Mouse (Mus musculus): ENCODE measurements at regions not wholly inside any gene's neighbourhood (a gene's known extent, or its start where the extent isn't known, plus 50 kb on each side); places are given as distances from the start of the nearest gene placed in this dataset.

- no peak for DNase-seq
Measured at GRCm38 (mm10) chr1:92776353-92776752, 55.1 kb upstream of the Gpc1 start.

DNA sequence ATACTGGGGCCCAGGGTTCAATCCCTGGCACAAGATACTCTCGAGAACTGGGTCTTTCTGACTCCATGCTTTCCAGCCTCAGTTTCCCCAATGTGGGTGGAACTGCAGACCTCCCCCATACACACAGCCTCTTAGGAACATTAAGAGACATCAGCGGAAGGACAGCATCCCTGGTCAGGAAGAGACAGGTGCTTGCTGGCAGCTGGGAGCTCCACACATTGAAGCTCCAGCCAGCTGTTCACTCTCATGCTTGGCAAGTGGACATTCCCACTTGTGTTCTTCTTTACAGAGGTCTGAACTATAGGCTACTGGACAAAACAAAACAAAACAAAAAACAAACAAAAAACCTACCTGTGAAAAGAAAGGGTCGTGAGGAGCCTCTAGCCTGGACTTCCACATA lies 55.5 kb upstream of the Gpc1 start:
- no peak for DNase-seq

DNA sequence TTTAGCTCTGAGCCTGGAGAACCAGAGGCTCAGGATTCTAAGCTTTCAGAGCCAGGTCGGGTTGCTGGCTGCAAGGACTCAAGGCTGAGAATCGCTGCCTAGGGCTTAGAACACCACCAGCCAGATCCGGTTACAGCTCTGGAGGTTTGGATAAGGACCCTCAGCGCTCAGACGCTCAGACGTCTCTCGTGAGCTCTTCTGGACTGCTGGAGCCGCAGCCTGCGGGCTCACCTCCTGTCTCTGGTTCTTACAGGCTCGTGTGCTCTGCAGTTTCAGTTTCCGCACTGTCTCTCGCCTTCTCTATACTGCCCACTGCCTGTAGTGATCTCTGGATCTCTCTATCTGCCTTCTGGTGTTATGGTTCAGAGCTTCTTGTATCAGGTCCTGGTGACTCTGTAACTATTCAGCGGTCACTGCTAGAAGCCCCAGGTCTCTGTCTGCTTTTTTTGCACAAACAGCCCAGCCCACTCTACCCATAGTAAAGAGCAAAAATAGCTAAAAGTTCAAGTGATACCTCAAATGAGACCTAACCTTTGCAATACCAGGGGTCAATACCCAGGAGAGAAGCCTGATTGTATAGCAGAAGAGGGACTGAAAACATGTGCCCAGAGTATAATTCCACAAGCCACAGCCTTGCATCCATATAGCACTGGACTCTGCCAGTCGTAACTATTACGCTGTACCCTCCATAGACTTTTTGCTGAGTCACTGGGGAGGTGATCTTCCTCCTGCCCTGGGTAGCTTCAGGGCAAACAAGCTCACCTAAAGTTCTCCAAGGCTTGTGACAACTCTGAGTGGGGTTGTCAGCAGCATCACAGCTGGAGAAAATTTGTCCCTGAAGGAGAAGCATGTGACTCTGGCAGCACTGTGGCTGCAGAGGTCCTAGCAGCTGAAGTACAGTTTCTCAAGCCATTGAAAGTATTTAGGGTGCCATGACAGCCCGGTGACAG lies 56.4 kb upstream of the Gpc1 start:
- peak; percentile 96 for DNase-seq

DNA sequence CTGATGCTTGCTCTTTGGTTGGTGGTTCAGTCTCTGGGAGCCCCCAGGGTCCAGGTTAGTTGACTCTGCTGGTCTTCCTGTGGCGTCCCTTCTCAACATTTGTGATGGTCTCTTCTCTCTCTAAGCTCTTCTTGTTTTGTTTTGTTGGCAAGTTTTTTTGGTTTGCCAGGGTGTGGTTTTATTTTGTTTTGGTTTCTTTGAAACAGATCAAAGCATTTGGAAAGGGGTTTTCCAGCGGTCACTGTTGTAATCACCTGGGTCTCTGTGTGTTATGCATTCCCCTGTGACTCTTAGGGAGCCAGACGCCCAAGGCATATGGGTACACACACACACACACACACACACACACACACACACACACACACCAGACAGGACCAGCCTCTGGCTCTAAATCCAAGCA lies 57.4 kb upstream of the Gpc1 start:
- DNase-seq = no peak

DNA sequence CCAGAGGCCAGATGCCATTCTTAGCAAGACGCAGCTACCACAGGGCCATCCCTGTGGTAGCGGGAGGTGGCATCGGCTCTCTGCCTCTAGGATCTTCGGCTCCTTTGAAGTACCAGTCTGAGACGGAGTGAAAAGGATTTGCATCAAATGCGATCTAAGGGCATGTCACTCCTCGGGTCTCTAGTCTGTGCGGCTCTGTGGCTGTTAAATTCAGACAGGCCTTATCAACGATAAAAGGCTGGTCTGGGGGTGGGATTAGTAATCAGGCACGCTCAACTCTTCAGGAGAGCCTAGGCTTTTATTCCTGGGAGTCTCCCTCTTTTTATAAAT lies 58.7 kb upstream of the Gpc1 start:
- DNase-seq = no peak

- peak; percentile 98 for DNase-seq
Measured at GRCm38 (mm10) chr1:92772101-92772783, 59.2 kb upstream of the Gpc1 start.

DNA sequence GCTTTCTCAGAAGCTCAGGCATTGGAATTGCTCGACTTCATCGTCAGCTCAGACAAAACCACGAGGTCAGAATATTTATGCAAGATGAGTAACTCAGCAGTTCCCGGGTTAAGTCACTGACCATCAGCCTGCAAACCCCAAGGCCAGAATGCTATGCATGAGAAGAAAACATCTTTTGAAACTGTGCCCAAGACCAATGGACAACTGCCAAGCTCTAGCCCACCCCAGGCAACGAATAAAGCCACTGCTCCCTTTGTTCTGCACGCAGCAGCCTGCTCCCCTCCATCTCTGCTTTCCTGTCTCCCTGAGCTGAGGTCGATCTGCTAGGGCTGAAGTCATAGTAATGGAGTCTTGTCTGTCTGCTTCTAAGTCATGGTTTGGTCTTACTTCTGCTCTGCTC lies 61.7 kb upstream of the Gpc1 start:
- no peak for DNase-seq

DNA sequence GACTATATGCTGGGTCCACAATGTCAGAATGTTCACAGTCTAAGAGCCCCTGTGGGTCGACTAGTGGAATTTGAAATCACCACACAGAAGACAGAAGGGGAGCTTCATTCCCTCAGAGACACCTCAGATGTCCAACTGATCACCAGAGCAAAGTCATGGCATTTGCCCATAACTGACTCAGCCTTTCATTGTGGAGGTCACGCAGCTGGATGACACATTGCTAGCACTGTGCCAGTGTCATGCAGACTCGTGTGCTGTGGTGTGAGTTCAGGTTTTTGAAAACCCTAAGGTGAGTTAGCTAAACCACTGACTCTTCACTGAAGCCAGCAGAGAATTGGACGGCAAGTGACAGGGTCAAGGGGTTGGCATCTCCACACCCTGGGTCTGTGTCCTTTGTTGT lies 62.3 kb upstream of the Gpc1 start:
- DNase-seq = no peak

GRCm38 (mm10) chr1:92766496-92766895 lies 64.9 kb upstream of the Gpc1 start:
- no peak for DNase-seq

- no peak for DNase-seq
Measured at GRCm38 (mm10) chr1:92754793-92755488, 76.5 kb upstream of the Gpc1 start.

DNA sequence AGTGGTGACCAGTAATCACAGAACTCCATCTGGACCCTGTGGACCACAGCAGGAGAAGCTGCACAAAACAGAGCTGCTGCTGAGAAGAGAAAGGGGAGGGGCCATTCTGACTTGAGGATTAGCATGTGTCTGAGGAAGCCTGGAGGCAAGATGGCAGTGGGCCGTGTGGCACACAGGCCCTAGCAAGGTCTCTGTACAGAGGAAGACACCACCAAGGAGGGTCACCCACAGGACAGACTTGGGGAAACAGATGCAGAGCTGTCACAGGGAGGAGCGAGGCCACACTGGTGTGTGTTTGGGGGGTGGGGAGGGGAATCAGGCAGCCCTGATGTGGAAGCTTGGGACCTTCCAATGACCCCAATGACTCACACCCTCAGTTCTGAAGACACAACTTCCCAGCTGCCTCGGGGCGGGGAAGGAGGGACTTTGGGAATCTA lies 79.7 kb upstream of the Gpc1 start:
- no peak for DNase-seq

DNA sequence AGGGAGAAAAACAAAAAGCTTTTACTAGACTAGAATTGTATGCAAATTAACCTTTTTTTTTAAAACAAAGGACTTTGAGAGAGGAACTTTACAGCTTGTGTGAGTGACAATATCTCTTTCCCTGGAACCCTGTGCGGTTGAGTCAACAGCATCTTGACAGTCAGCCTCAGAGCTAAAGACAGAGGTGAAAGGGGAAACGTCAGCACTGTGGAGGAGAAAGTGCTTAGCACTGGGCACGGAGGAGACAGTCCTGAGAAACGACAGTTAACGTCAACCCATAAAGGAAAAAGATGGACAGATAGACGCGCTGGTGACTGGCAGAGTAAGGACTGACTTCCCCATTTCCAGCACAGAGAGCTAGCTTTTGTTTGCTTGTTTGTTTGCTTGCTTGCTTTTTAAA lies 82.0 kb upstream of the Gpc1 start:
- DNase-seq = no peak

- peak; percentile 90 for DNase-seq
Measured at GRCm38 (mm10) chr1:92745284-92745683, 86.2 kb upstream of the Gpc1 start.

GRCm38 (mm10) chr1:92744528-92745241 lies 86.8 kb upstream of the Gpc1 start:
- peak; percentile 96 for DNase-seq

GRCm38 (mm10) chr1:92742881-92743621 lies 88.4 kb upstream of the Gpc1 start:
- DNase-seq = peak; percentile 92

- DNase-seq = peak; percentile 89
Measured at GRCm38 (mm10) chr1:92742300-92742699, 89.1 kb upstream of the Gpc1 start.

- DNase-seq = no peak
Measured at GRCm38 (mm10) chr1:92741047-92741446, 90.4 kb upstream of the Gpc1 start.

DNA sequence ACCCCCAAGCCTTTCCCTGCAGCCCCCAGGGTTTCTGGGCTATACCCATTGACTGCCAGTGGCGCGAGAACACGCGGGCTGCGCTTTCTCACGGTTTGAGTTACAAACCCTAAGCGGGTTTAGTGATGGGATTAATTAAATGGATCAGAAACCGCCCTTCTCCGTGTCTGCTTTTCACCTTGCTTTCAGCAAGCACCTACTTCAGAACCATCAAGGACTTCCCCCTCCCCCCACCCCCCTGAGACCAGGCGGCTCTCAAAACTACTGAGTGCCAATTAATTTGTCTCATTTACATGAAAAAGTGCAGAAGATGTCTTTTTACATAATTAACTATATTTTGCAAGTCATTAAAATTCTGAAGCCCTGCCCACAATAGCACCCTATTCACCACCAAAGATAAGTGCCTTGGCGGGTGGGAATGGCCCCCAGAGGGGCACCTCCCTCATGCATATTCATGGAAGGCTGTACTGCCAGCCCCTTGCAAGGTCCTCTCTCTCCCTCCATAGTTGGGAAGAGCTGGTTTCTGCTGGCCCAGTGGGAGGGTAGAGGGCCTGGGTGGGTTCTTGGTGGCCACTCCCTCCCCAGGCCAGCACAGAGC lies 89.1 kb upstream of the Otos start:
- no peak for DNase-seq

- DNase-seq = peak; percentile 87
Measured at GRCm38 (mm10) chr1:92736411-92736810, 87.8 kb upstream of the Otos start.

- DNase-seq = no peak
Measured at GRCm38 (mm10) chr1:92733732-92734131, 85.1 kb upstream of the Otos start.

DNA sequence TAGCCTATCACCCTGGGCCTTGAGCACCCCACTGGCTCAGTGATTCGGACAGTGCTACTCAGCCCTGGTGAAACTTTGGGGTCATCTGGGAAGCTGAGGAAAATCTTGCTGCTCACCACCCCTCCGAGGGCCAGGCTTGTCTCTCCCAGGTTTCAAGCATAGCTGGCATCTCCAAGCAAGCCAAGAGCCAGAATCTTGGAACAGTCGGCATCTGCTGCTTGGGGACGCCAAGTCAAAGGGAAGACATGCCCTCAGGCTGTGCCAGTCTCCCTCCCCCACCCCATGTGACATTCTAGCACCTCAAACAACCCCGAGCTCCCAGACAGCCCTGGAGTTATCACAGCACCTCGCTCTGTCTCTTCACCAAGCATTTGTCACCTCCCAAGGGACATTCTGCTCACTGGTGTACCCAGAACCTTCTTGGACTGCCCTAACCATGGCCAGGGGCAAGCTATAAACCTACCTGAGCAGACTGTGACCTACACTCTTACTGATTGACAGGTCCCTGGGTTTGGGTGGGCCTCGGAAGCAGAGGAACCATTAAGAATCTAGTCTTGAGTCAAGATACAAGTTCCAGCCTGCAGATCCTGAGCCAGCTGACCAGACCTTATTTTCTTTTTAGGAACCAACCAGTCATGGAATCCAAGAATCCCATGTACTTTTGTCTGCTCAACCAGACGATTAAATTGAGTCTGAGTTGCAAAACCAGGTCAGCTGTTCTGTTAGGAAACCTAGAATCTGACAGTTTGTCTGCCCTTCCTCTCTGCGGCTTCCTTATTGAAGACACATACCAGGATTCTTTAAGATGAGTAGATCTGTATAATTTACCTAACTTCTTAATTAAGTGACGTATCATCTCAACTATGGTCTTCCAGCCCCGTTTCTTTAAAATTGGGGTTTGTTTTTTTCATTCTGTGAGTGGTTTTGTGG lies 83.0 kb upstream of the Otos start:
- peak; percentile 94 for DNase-seq
